Mouse (Mus musculus): ENCODE results near the gene Ppp1r16b. TPM values are rescaled to one million over a fixed set of nuclear protein-coding genes. Genes with fewer than 3 reads are reported as not detected.
A peak's percentile ranks its signal among the peaks of the same experiment; 100 is the strongest.

Ppp1r16b gene
- total RNA-seq, 2 experiments from 2014 or later, result 63.1 to 68.0 TPM

GRCm38 (mm10) chr2:158689060-158689459 is 23.9 kb downstream of the Ppp1r16b start:
- no peak for DNase-seq (ENCODE audit: low spot score in 2 of 2)

- no peak for DNase-seq (ENCODE audit: low spot score in 2 of 2)
Observed at GRCm38 (mm10) chr2:158689640-158690039, 24.4 kb downstream of the Ppp1r16b start.

GRCm38 (mm10) chr2:158690116-158690515 is 24.9 kb downstream of the Ppp1r16b start:
- no peak for DNase-seq (ENCODE audit: low spot score in 2 of 2)

- DNase-seq (ENCODE audit: low spot score in 2 of 2), result no peak
Observed at GRCm38 (mm10) chr2:158692191-158692590, 27.0 kb downstream of the Ppp1r16b start.

GRCm38 (mm10) chr2:158695811-158696210 is 30.6 kb downstream of the Ppp1r16b start:
- DNase-seq (ENCODE audit: low spot score in 2 of 2), result no peak

GRCm38 (mm10) chr2:158696451-158696850 is 31.3 kb downstream of the Ppp1r16b start:
- DNase-seq (ENCODE audit: low spot score in 2 of 2), result no peak

- DNase-seq (ENCODE audit: low spot score in 2 of 2), result no peak
Observed at GRCm38 (mm10) chr2:158699908-158700307, 34.7 kb downstream of the Ppp1r16b start.

- no peak for DNase-seq (ENCODE audit: low spot score in 2 of 2)
Observed at GRCm38 (mm10) chr2:158700535-158701256, 35.5 kb downstream of the Ppp1r16b start.

- no peak for DNase-seq (ENCODE audit: low spot score in 2 of 2)
Observed at GRCm38 (mm10) chr2:158701505-158701904, 36.3 kb downstream of the Ppp1r16b start.

GRCm38 (mm10) chr2:158702176-158702575 is 37.0 kb downstream of the Ppp1r16b start:
- no peak for DNase-seq (ENCODE audit: low spot score in 2 of 2)

- DNase-seq (ENCODE audit: low spot score in 2 of 2), result no peak
Observed at GRCm38 (mm10) chr2:158704720-158705119, 39.5 kb downstream of the Ppp1r16b start.

- no peak for DNase-seq (ENCODE audit: low spot score in 2 of 2)
Observed at GRCm38 (mm10) chr2:158705529-158705928, 40.3 kb downstream of the Ppp1r16b start.

- DNase-seq (ENCODE audit: low spot score in 2 of 2), result no peak
Observed at GRCm38 (mm10) chr2:158706704-158707408, 41.7 kb downstream of the Ppp1r16b start.

- no peak for DNase-seq (ENCODE audit: low spot score in 2 of 2)
Observed at GRCm38 (mm10) chr2:158708121-158708520, 42.9 kb downstream of the Ppp1r16b start.

GRCm38 (mm10) chr2:158711929-158712751 is 46.9 kb downstream of the Ppp1r16b start:
- DNase-seq (ENCODE audit: low spot score in 2 of 2), result peak in 1 of 2 experiments; percentile 47

- DNase-seq (ENCODE audit: low spot score in 2 of 2), result no peak
Observed at GRCm38 (mm10) chr2:158714826-158715225, 49.6 kb downstream of the Ppp1r16b start.

- DNase-seq (ENCODE audit: low spot score in 2 of 2), result no peak
Observed at GRCm38 (mm10) chr2:158716066-158716465, 50.9 kb downstream of the Ppp1r16b start.

GRCm38 (mm10) chr2:158717551-158718418 is 52.6 kb downstream of the Ppp1r16b start:
- no peak for DNase-seq (ENCODE audit: low spot score in 2 of 2)

- DNase-seq (ENCODE audit: low spot score in 2 of 2), result no peak
Observed at GRCm38 (mm10) chr2:158718816-158719549, 53.8 kb downstream of the Ppp1r16b start.

Data from layer of hippocampus, postnatal 10 days (tissue).